8 mouse cellular contexts compared by ENCODE assay signal in the genomic region with DNA sequence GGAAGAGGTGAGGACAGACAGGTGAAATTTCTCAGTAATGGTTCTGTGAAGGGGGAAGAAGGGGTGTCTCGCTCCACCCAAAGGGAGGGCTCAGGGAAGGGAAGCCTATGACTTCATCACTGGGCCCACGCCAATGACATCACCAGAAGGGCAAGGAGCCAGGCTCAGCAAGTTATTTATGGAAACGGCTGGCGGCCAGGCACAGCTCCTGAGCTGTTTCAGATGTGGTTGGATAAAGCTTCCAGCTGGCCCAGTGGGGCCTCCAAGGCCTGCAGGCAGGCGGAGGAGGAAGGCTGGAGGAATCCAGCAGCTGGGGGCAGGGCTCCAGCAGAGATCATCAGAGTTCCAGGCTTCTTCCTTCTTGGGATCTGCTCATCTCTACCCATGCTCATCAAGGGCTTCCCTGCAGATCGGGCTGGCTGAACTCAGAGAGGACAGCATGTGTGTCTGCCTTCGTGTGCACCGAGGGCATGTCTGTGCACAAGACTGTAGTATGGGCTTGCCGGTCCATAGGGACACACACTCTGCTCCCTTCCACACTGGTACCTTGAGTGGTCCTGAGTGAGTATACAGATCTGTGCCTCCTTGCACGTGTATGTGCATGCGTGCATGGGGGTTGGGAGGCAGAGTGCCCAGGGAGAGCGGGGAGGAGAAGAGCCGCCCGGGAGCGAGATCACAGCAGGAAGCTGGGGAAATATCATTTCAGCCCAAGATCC.
DNase-seq lines count a peak whose midpoint lies in the region; ATAC-seq and TF ChIP-seq lines count a peak whose summit lies in the region.

No protein-coding gene starts in this region.

- H3K4me2 ChIP-seq in midbrain, embryonic 14.5 days (ENCODE audit: low read length): no peak overlapping the region
- H3K4me2 ChIP-seq in embryonic facial prominence, embryonic 12.5 days (replicated peaks): peak overlapping the region; percentile 19; the same call in 1 of the 2 replicates
- no peak overlapping the region for H3K4me2 ChIP-seq in neural tube, embryonic 11.5 days (ENCODE audit: low read depth)

- TF ChIP-seq CTCF in kidney, adult 2 months (conservative IDR thresholded peaks at IDR 0.05; ENCODE audit: insufficient read depth, insufficient read length, low read depth, low read length): no peak

- H3K9ac ChIP-seq in midbrain, embryonic 14.5 days (replicated peaks; ENCODE audit: low read length): no peak overlapping the region
- no peak overlapping the region for H3K9ac ChIP-seq in embryonic facial prominence, embryonic 12.5 days
- H3K9ac ChIP-seq in neural tube, embryonic 11.5 days (ENCODE audit: low read length): no peak overlapping the region

- H3K4me3 ChIP-seq in midbrain, embryonic 14.5 days (replicated peaks; ENCODE audit: low read depth, low read length): no peak overlapping the region
- H3K4me3 ChIP-seq in midbrain, embryonic 10.5 days: no peak overlapping the region
- no peak overlapping the region for H3K4me3 ChIP-seq in embryonic facial prominence, embryonic 12.5 days
- no peak overlapping the region for H3K4me3 ChIP-seq in kidney, adult 2 months (ENCODE audit: insufficient read depth, low read depth, low read length)
- H3K4me3 ChIP-seq in neural tube, embryonic 11.5 days (ENCODE audit: low read depth, low read length): no peak overlapping the region

- no peaks in the 10 kb centered on the region for H3K4me1 ChIP-seq in midbrain, embryonic 14.5 days (ENCODE audit: control insufficient read depth, insufficient read depth, low read length)
- peaks cover 23% of the 10 kb centered on the region for H3K4me1 ChIP-seq in midbrain, embryonic 10.5 days
- H3K4me1 ChIP-seq in embryonic facial prominence, embryonic 12.5 days: peaks cover 29% of the 10 kb centered on the region
- no peaks in the 10 kb centered on the region for H3K4me1 ChIP-seq in kidney, adult 2 months (ENCODE audit: control insufficient read depth, insufficient read depth, low read length)
- peaks cover 6% of the 10 kb centered on the region for H3K4me1 ChIP-seq in neural tube, embryonic 11.5 days (ENCODE audit: control insufficient read depth, insufficient read depth, low read length)

- WGBS in midbrain, embryonic 14.5 days: 63% methylated on average over 15 of the region's 15 CpGs
- WGBS in midbrain, embryonic 10.5 days: 63% methylated on average over 15 of the region's 15 CpGs
- WGBS in embryonic facial prominence, embryonic 12.5 days: 35% methylated on average over 15 of the region's 15 CpGs
- WGBS in kidney, adult 2 months: 33% methylated on average over 15 of the region's 15 CpGs
- WGBS in neural tube, embryonic 11.5 days: 59% methylated on average over 15 of the region's 15 CpGs

- no peaks in the 10 kb centered on the region for H3K36me3 ChIP-seq in midbrain, embryonic 14.5 days (ENCODE audit: control insufficient read depth, insufficient read depth, low read length)
- H3K36me3 ChIP-seq in midbrain, embryonic 10.5 days: no peaks in the 10 kb centered on the region
- H3K36me3 ChIP-seq in embryonic facial prominence, embryonic 12.5 days: no peaks in the 10 kb centered on the region
- no peaks in the 10 kb centered on the region for H3K36me3 ChIP-seq in kidney, adult 2 months (ENCODE audit: control insufficient read depth, insufficient read depth, low read length)
- H3K36me3 ChIP-seq in neural tube, embryonic 11.5 days (ENCODE audit: control insufficient read depth, insufficient read depth, low read length): no peaks in the 10 kb centered on the region

- H3K27ac ChIP-seq in midbrain, embryonic 14.5 days (replicated peaks; ENCODE audit: low read depth, low read length): no peak overlapping the region
- H3K27ac ChIP-seq in midbrain, embryonic 10.5 days (replicated peaks): no peak overlapping the region; the same call in 1 of the 2 replicates
- peak overlapping the region; percentile 79 for H3K27ac ChIP-seq in embryonic facial prominence, embryonic 12.5 days
- H3K27ac ChIP-seq in kidney, adult 2 months (ENCODE audit: insufficient read depth, low read depth, low read length): no peak overlapping the region
- H3K27ac ChIP-seq in neural tube, embryonic 11.5 days (ENCODE audit: low read depth, low read length): no peak overlapping the region

- H3K9me3 ChIP-seq in midbrain, embryonic 14.5 days (ENCODE audit: control insufficient read depth, low read length): no peaks in the 10 kb centered on the region
- H3K9me3 ChIP-seq in midbrain, embryonic 10.5 days (replicated peaks): no peaks in the 10 kb centered on the region
- no peaks in the 10 kb centered on the region for H3K9me3 ChIP-seq in embryonic facial prominence, embryonic 12.5 days
- no peaks in the 10 kb centered on the region for H3K9me3 ChIP-seq in neural tube, embryonic 11.5 days (ENCODE audit: control insufficient read depth, low read length)

- TF ChIP-seq POLR2A in kidney, adult 2 months (IDR thresholded peaks at IDR 0.05; ENCODE audit: low read depth, low read length): no peak

- intact Hi-C loops in left cerebral cortex, postnatal 25 days (cut with DNase I): loop anchor here (1.0 to 5.0 kb wide), 4 partner anchors 89 to 284 kb away; a partner anchor contains a TSS

- no peaks in the 10 kb centered on the region; the same call in 1 of the 2 replicates for H3K27me3 ChIP-seq in midbrain, embryonic 14.5 days (ENCODE audit: control insufficient read depth, insufficient read depth, low read length)
- no peaks in the 10 kb centered on the region; the same call in 1 of the 2 replicates for H3K27me3 ChIP-seq in midbrain, embryonic 10.5 days (ENCODE audit: low read depth, poor library complexity, severe bottlenecking)
- H3K27me3 ChIP-seq in embryonic facial prominence, embryonic 12.5 days: no peaks in the 10 kb centered on the region
- H3K27me3 ChIP-seq in kidney, adult 2 months (replicated peaks; ENCODE audit: control insufficient read depth, insufficient read depth, low read length): no peaks in the 10 kb centered on the region
- H3K27me3 ChIP-seq in neural tube, embryonic 11.5 days (ENCODE audit: control insufficient read depth, insufficient read depth, low read length): no peaks in the 10 kb centered on the region

- ATAC-seq in midbrain, embryonic 14.5 days (ENCODE audit: low FRiP score, low TSS enrichment): 0 out of 2 replicates have a peak, but pooled peaks have one; percentile 40
- ATAC-seq in embryonic facial prominence, embryonic 12.5 days (ENCODE audit: insufficient number of reproducible peaks, insufficient read depth, low FRiP score, low TSS enrichment): peak; percentile 86
- no peak for ATAC-seq in neural tube, embryonic 11.5 days (ENCODE audit: insufficient read depth, low FRiP score, low TSS enrichment)

- peak; percentile 72 for DNase-seq in midbrain, embryonic 14.5 days
- no peak for DNase-seq in midbrain, embryonic 10.5 days (ENCODE audit: low spot score)
- peak; percentile 91 to 96 for DNase-seq in heart, adult 9 months (ENCODE audit: low spot score in 2 of 2)
- DNase-seq in kidney, adult 2 months: peak; percentile 77
- DNase-seq in left cerebral cortex, postnatal 25 days (ENCODE audit: low spot score in 2 of 2): peak; percentile 90 to 97
- peak; percentile 70 for DNase-seq in neural tube, embryonic 11.5 days (ENCODE audit: low spot score)
- peak; percentile 77 for DNase-seq in urinary bladder, adult 2 months (ENCODE audit: low spot score)
